8 mouse cellular contexts compared by ENCODE assay signal in genomic region chr17:26676252-26676615, GRCm38 (mm10). TPM values are rescaled to one million over a fixed set of nuclear protein-coding genes. Genes with fewer than 3 reads are reported as not detected.
DNase-seq lines count a peak whose midpoint lies in the region; ATAC-seq lines count a peak whose summit lies in the region.

No protein-coding gene starts in this region.

- H3K36me3 ChIP-seq in hindbrain, embryonic 16.5 days (ENCODE audit: control insufficient read depth, insufficient read depth, low read length) = no peaks in the 10 kb centered on the region
- peaks cover 11% of the 10 kb centered on the region; the same call in 1 of the 2 replicates for H3K36me3 ChIP-seq in macrophage (ENCODE audit: inconsistent target)

- peak overlapping the region; percentile 83 for H3K9ac ChIP-seq in hindbrain, embryonic 16.5 days (ENCODE audit: low read depth, low read length)

- peak; percentile 95 for DNase-seq in R1 (ENCODE audit: low read depth, low spot score)
- DNase-seq in cerebellum, postnatal 25 days = peak; percentile 93 to 97
- peak; percentile 85 to 93 for DNase-seq in frontal cortex, postnatal 36 days (ENCODE audit: low spot score in 2 of 2)
- DNase-seq in left cerebral cortex, adult 18-20 months (ENCODE audit: low spot score in 2 of 2) = peak; percentile 88 to 91
- DNase-seq in right cerebral cortex, adult 18-20 months = peak; percentile 93
- DNase-seq in urinary bladder, postnatal 10 days (ENCODE audit: low spot score) = peak; percentile 69

- H3K9me3 ChIP-seq in hindbrain, embryonic 16.5 days (ENCODE audit: control insufficient read depth, low read length) = no peaks in the 10 kb centered on the region

- no peaks in the 10 kb centered on the region for H3K27me3 ChIP-seq in hindbrain, embryonic 16.5 days (replicated peaks; ENCODE audit: control insufficient read depth, insufficient read depth, low read length)

- H3K4me1 ChIP-seq in hindbrain, embryonic 16.5 days (ENCODE audit: control insufficient read depth, insufficient read depth, low read depth, low read length) = peaks cover 21% of the 10 kb centered on the region

- ATAC-seq in hindbrain, embryonic 16.5 days = peak; percentile 95

- peak overlapping the region; percentile 83 for H3K4me3 ChIP-seq in hindbrain, embryonic 16.5 days (ENCODE audit: low read length)
- peak overlapping the region; percentile 97 for H3K4me3 ChIP-seq in macrophage (ENCODE audit: inconsistent target)

- H3K79me2 ChIP-seq in macrophage (ENCODE audit: inconsistent target) = peaks cover 49% of the 10 kb centered on the region

- under 1% methylated on average over 30 of the region's 30 CpGs for WGBS in hindbrain, embryonic 16.5 days
- WGBS in macrophage (ENCODE audit: missing documents) = 0% methylated on average over 30 of the region's 30 CpGs

- H3K4me2 ChIP-seq in hindbrain, embryonic 16.5 days (ENCODE audit: low read length) = peak overlapping the region; percentile 77

- peak overlapping the region; percentile 85 for H3K27ac ChIP-seq in hindbrain, embryonic 16.5 days (ENCODE audit: low read depth, low read length)
- H3K27ac ChIP-seq in macrophage = peak overlapping the region; percentile 91

RNA-seq across cellular contexts. Expression of gene Atp6v0e, which starts 13.2 kb away (rescaled TPM):
- polyA plus RNA-seq in hindbrain, embryonic 16.5 days (2015; fragmentation: Nextera tagmentation; extraction: Ambion mirVana) = 98.0 and 99.8 TPM in 2 replicates
- 10 to 100 TPM; 41.2 to 43.6 TPM for total RNA-seq in left cerebral cortex, adult 18-20 months (2021)
- total RNA-seq in macrophage (2018; cell fraction: chromatin; rRNA removed) = 10 to 100 TPM; 28.0 to 82.0 (median 51.5) TPM
- 100 to 1,000 TPM; 291 to 368 (median 339) TPM for total RNA-seq in macrophage (2018; cell fraction: cytosol; rRNA removed)
- 100 to 1,000 TPM in 15 of 26 experiments, 10 to 100 TPM in 11; 49.8 to 161 (median 106) TPM for total RNA-seq in macrophage (2018; cell fraction: nucleus; rRNA removed)
- 212 to 399 TPM (median 392 TPM) in 3 replicates for polyA plus RNA-seq in macrophage (2018)

RNA-seq across cellular contexts. Expression of gene Crebrf, which starts 39.2 kb away (rescaled TPM):
- polyA plus RNA-seq in hindbrain, embryonic 16.5 days (2015; fragmentation: Nextera tagmentation; extraction: Ambion mirVana) = 7.9 and 10.6 TPM in 2 replicates
- total RNA-seq in left cerebral cortex, adult 18-20 months (2021) = 100 to 1,000 TPM; 183 to 191 TPM
- 100 to 1,000 TPM in 7 of 26 experiments, 10 to 100 TPM in 19; 16.6 to 189 (median 60.0) TPM for total RNA-seq in macrophage (2018; cell fraction: chromatin; rRNA removed)
- 10 to 100 TPM; 14.8 to 59.3 (median 27.3) TPM for total RNA-seq in macrophage (2018; cell fraction: cytosol; rRNA removed)
- 10 to 100 TPM in 25 of 26 experiments, 1 to 10 TPM in 1; 9.3 to 91.5 (median 36.5) TPM for total RNA-seq in macrophage (2018; cell fraction: nucleus; rRNA removed)
- polyA plus RNA-seq in macrophage (2018) = 4.2 to 20.5 TPM (median 12.8 TPM) in 3 replicates

Comparison
In these comparisons a context has a peak if more than half of its experiments do, and no peak if none do; other contexts are left out.
1. Peak in every context shown above with its lines: DNase-seq, ATAC-seq, H3K4me3 ChIP-seq and H3K27ac ChIP-seq.